Mouse (Mus musculus): ENCODE measurements around the gene Ehd4. TPM values are rescaled to one million over a fixed set of nuclear protein-coding genes. Genes with fewer than 3 reads are reported as not detected.

Ehd4 gene
- polyA plus RNA-seq, 1 experiment, result 38.5 TPM

GRCm38 (mm10) chr2:120102450-120102849 is 52.0 kb downstream of the Ehd4 start:
- no peak for TF ChIP-seq GATA1 (IDR thresholded peaks at IDR 0.05; ENCODE audit: low read length)

DNA sequence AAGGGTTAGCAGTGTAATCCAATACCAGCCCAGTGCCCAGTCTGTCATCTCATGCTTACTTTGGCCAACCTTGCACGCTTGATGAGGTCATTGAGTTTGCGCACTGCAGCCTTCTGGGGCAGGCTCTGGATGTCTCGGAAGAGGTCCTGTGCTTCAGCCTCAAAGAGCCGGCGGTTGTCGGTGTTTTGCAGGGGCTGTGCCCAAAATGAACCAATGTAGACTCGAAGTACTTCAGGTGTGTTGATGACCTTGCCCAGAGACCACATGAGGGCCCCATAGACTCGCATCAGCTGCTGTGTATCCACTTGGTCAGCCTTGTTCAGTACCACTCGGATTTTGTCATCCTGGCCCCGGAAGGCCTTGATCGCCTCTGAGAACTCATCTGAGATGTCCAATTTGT is 52.4 kb downstream of the Ehd4 start:
- TF ChIP-seq GATA1 (IDR thresholded peaks at IDR 0.05; ENCODE audit: low read length), result no peak

DNA sequence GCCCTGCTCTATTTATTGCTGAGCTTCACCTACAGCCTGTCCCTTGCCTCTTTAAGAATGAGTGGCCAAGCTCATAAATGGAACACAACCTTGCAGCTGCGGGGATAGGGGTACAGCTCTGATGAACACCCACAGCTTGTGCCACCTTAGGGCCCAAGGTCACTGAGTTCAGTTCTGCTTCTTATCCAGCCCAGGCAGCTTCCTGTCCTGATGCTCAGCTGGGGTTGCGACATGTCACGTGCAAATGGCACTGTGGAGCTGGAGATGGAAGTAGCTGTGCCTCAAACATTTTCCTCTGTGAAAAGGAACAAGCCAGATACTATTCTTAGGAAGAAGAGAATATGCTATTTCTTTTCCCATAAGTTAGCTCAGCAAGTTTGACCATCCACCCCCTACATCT is 54.5 kb downstream of the Ehd4 start:
- no peak for TF ChIP-seq GATA1 (IDR thresholded peaks at IDR 0.05; ENCODE audit: low read length)

DNA sequence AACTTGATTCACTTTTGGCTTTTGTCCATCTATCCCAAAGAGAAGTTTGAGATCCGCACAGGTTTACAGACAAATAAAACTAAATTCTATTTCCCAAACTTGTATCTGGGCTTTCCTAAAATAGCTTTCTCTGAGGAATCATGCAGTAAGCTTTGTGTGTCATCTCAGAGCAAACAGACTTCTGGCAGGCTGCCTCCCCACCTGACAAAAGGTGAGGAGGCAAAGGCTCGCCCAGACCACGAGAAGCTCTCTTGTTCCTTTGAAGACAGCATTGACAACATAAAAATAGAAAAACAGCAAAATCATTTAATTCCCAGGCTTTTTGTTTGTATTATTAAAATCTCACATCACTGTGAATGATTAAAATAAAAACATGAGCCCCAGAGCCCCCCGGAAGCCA is 55.1 kb downstream of the Ehd4 start:
- no peak for TF ChIP-seq GATA1 (IDR thresholded peaks at IDR 0.05; ENCODE audit: low read length)

- no peak for TF ChIP-seq GATA1 (IDR thresholded peaks at IDR 0.05; ENCODE audit: low read length)
Measured at GRCm38 (mm10) chr2:120098781-120099202, 55.6 kb downstream of the Ehd4 start.

- no peak for TF ChIP-seq GATA1 (IDR thresholded peaks at IDR 0.05; ENCODE audit: low read length)
Measured at GRCm38 (mm10) chr2:120097868-120098267, 56.5 kb downstream of the Ehd4 start.

- TF ChIP-seq GATA1 (IDR thresholded peaks at IDR 0.05; ENCODE audit: low read length), result no peak
Measured at GRCm38 (mm10) chr2:120096711-120097110, 57.7 kb downstream of the Ehd4 start.

GRCm38 (mm10) chr2:120096191-120096590 is 58.2 kb downstream of the Ehd4 start:
- TF ChIP-seq GATA1 (IDR thresholded peaks at IDR 0.05; ENCODE audit: low read length), result no peak

- no peak for TF ChIP-seq GATA1 (IDR thresholded peaks at IDR 0.05; ENCODE audit: low read length)
Measured at GRCm38 (mm10) chr2:120095171-120095570, 59.2 kb downstream of the Ehd4 start.

DNA sequence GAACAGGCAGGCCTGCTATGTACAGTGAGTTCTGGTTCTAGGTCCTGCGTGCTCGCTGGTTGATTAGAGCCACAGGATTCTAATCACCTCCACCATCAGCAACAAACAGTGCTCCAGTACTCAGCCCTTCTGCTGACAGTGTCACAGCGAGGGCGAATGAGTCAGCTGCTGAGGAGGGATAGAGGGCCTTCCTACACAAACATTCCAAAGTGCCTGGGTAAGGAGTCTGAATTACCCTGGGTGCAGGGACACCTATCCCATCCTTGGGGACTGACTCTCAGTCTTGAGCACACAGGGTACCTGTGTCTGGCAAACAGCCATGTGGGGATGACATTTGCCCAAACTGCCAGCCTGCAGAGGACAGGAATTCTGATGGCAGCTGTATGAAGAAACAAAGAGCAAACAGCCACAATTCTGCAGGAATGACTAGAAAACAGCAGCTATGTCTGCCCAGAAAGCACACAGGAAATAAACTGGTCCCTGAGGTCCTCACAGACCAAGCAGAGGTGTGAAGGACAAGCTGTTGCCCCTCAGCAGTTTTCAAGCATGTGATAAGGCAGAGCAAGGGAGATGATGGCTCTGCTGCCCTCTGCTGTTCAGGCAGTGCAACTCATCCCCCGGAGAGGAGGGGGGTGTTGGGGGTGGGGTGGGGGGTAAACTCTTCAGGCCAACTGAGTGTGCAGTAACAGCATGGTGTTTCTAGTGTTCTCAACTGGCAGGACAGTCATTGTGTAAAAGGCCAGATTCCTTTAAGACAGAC is 60.6 kb downstream of the Ehd4 start:
- no peak for TF ChIP-seq GATA1 (IDR thresholded peaks at IDR 0.05; ENCODE audit: low read length)

- no peak for TF ChIP-seq GATA1 (IDR thresholded peaks at IDR 0.05; ENCODE audit: low read length)
Measured at GRCm38 (mm10) chr2:120090979-120091378, 63.4 kb downstream of the Ehd4 start.

- TF ChIP-seq GATA1 (IDR thresholded peaks at IDR 0.05; ENCODE audit: low read length), result no peak
Measured at GRCm38 (mm10) chr2:120087897-120088296, 66.5 kb downstream of the Ehd4 start.

GRCm38 (mm10) chr2:120087391-120087790 is 67.0 kb downstream of the Ehd4 start:
- TF ChIP-seq GATA1 (IDR thresholded peaks at IDR 0.05; ENCODE audit: low read length), result no peak

DNA sequence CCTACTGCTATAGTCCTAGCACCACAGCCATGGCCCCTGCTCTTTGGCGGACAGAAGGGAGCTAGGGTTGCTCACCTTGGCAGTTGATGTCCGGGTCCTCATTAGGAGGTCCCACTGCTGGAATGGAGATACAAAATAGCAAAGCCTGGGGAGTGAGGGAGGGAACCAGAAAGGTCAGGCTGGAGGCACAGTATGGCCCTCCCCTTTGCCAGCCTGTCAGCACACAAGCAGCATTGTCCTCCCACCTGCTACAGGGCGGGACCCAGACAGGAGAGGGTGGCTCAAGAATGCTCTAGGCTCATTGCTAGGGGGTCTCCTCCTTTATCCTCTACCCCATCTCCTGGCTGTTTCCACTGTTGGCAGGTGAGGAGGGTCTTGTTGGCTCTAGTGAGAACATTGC is 68.4 kb downstream of the Ehd4 start:
- TF ChIP-seq GATA1 (IDR thresholded peaks at IDR 0.05; ENCODE audit: low read length), result no peak

DNA sequence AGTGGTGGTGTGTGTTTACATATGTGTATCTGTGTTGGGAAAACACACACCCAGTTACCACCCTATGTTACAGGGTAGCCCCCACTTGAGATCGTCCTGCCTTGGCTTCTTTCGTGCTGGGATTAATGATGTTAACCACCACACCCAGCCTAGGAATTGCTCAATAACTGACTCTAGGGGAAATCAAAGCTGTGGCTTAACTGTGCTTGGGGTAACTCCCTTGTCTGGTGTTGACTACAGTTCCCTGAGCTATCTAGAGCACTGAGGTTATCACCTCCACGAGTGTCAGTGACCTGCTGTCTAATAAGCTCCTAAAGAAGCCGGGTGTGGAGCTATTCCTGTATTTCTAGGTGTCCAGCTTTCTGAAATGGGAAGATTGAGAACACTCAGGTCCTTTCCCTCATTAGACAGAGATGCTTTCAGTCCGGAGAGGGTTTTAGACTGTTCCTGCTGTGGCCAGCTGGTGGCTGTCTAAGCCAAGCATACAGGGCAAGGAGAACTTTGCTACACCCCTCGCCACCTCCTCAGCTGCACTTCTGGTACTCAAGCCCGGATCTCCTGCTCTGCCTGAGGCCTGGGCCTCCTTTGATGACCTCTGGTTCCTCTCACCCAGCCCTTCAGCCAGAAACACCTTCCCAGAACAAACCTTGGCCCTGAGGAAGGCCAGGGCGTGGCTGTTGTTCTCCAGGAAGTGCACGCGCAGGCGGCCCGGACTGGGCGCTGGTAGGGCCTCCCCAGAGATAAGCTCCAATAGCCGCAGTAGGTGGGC is 69.6 kb downstream of the Ehd4 start:
- no peak for TF ChIP-seq GATA1 (IDR thresholded peaks at IDR 0.05; ENCODE audit: low read length)

DNA sequence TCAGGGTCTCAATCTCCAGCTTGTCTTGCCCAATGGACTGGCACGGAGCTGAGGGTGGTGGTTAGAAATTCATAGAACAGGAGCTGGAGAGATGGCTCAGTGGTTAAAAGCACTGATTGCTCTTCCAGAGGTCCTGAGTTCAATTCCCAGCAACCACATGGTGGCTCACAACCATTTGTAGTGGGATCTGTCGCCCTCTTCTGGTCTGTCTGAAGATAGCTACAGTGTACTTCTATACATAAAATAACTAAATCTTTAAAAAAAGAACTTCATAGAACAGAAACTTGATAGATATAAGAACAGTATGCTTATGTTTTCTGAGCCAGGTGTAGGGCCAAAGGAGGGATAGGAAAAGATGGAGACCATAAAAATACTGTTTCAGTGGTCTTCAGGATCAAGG is 72.0 kb downstream of the Ehd4 start:
- no peak for TF ChIP-seq GATA1 (IDR thresholded peaks at IDR 0.05; ENCODE audit: low read length)

Measured in G1E-ER4 (cell line).